Mouse (Mus musculus) MEL (cell line): Measurements from ENCODE around the gene Man2a2. TPM values are rescaled to one million over a fixed set of nuclear protein-coding genes. Genes with fewer than 3 reads are reported as not detected.

ENCODE experiments used
- DNase-seq: peaks from one replicate; pipeline ENCODE4 v3.0.0; 2011; ENCODE audit warnings: low read depth, low spot score
- H3K27ac ChIP-seq: 2 replicates; pipeline ENCODE4 v1.5.1; 2012; ENCODE audit warnings: low read depth, mild to moderate bottlenecking, control low read depth, low read length, moderate library complexity; ENCODE audit not compliant: control insufficient read depth
- H3K27me3 ChIP-seq, 2 experiments: fragments of 150-350 bp in 1 of 2; sonication (generic) in 1 of 2; 2 replicates each; pipeline ENCODE4 v1.6.1; 2012; ENCODE audit warnings: low read length in 2 of 2, mild to moderate bottlenecking in 2 of 2, improper control_type of control experiment in 1 of 2, moderate library complexity in 1 of 2; ENCODE audit not compliant: insufficient read depth in 2 of 2, control insufficient read depth in 1 of 2
- H3K36me3 ChIP-seq, 2 experiments: 2 replicates each; pipeline ENCODE4 v1.6.1; 2012 to 2014; ENCODE audit warnings: low read length in 2 of 2, improper control_type of control experiment in 1 of 2, inconsistent platforms in 1 of 2, mild to moderate bottlenecking in 1 of 2; ENCODE audit not compliant: insufficient read depth in 2 of 2, control insufficient read depth in 1 of 2
- H3K4me1 ChIP-seq, 2 experiments: fragments of 150-350 bp in 1 of 2; sonication (generic) in 1 of 2; 2 replicates each; pipeline ENCODE4 v1.6.1; 2012; ENCODE audit warnings: low read length in 2 of 2, improper control_type of control experiment in 1 of 2, mild to moderate bottlenecking in 1 of 2; ENCODE audit not compliant: insufficient read depth in 2 of 2, control insufficient read depth in 1 of 2
- H3K4me3 ChIP-seq, 2 experiments: fragments of 150-350 bp in 1 of 2; sonication (generic) in 1 of 2; 2 replicates each; pipeline ENCODE4 v1.5.1; 2012; ENCODE audit warnings: low read depth in 2 of 2, low read length in 2 of 2, mild to moderate bottlenecking in 2 of 2, moderate library complexity in 2 of 2, control low read depth in 1 of 2, improper control_type of control experiment in 1 of 2; ENCODE audit not compliant: control insufficient read depth in 1 of 2, insufficient read depth in 1 of 2
- H3K79me2 ChIP-seq: 2 replicates; pipeline ENCODE4 v1.6.1; 2012; ENCODE audit warnings: mild to moderate bottlenecking, low read length, moderate library complexity; ENCODE audit not compliant: control insufficient read depth, poor library complexity, insufficient read depth
- H3K9ac ChIP-seq: 2 replicates; pipeline ENCODE4 v1.6.1; 2012; ENCODE audit warnings: low read depth, mild to moderate bottlenecking, control low read depth, low read length, moderate library complexity; ENCODE audit not compliant: control insufficient read depth, poor library complexity, severe bottlenecking
- H3K9me3 ChIP-seq: fragments of 150-350 bp; sonication (generic); replicated peaks from 2 replicates; pipeline ENCODE4 v1.6.1; 2012; ENCODE audit warnings: mild to moderate bottlenecking, low read length, improper control_type of control experiment, moderate library complexity; ENCODE audit not compliant: insufficient read depth
- BHLHE40 ChIP-seq: IDR thresholded peaks from 2 replicates; pipeline ENCODE4 v1.6.1; 2012; ENCODE audit warnings: low read depth, mild to moderate bottlenecking, inconsistent platforms, low read length, improper control_type of control experiment, borderline replicate concordance
- CTCF ChIP-seq, 3 experiments: IDR thresholded peaks in 2 of 3; conservative IDR thresholded peaks in 1 of 3; 2 replicates each; pipeline ENCODE4 v1.5.1; 2011 to 2012; ENCODE audit warnings: low read length in 3 of 3, low read depth in 2 of 3, mild to moderate bottlenecking in 2 of 3, improper control_type of control experiment in 1 of 3, inconsistent platforms in 1 of 3, mixed read lengths in 1 of 3, moderate library complexity in 1 of 3; ENCODE audit not compliant: control insufficient read depth in 1 of 3, insufficient read depth in 1 of 3, poor library complexity in 1 of 3, severe bottlenecking in 1 of 3
- E2F4 ChIP-seq: IDR thresholded peaks from 2 replicates; pipeline ENCODE4 v1.6.1; 2011; ENCODE audit warnings: low read depth, low read length, improper control_type of control experiment, borderline replicate concordance
- ELF1 ChIP-seq: IDR thresholded peaks from 2 replicates; pipeline ENCODE4 v1.6.1; 2014; ENCODE audit warnings: low read depth, mild to moderate bottlenecking, inconsistent platforms, low read length, improper control_type of control experiment, moderate library complexity
- EP300 ChIP-seq, 2 experiments: IDR thresholded peaks; 2 replicates each; pipeline ENCODE4 v1.6.1; 2011; ENCODE audit warnings: improper control_type of control experiment in 2 of 2, low read length in 2 of 2, low read depth in 1 of 2, mild to moderate bottlenecking in 1 of 2
- ETS1 ChIP-seq: IDR thresholded peaks from 2 replicates; pipeline ENCODE4 v1.6.1; 2012; ENCODE audit warnings: low read depth, mild to moderate bottlenecking, inconsistent platforms, low read length, improper control_type of control experiment, moderate library complexity
- GABPA ChIP-seq: IDR thresholded peaks from 2 replicates; pipeline ENCODE4 v1.6.1; 2012; ENCODE audit warnings: low read depth, mild to moderate bottlenecking, inconsistent platforms, low read length, improper control_type of control experiment, moderate library complexity
- HCFC1 ChIP-seq: IDR thresholded peaks from 2 replicates; pipeline ENCODE4 v1.6.1; 2012; ENCODE audit warnings: low read depth, mild to moderate bottlenecking, inconsistent platforms, low read length, improper control_type of control experiment, moderate library complexity
- JUND ChIP-seq: IDR thresholded peaks from 2 replicates; pipeline ENCODE4 v1.6.1; 2011; ENCODE audit warnings: low read depth, mild to moderate bottlenecking, improper control_type of control experiment, low read length
- MAFK ChIP-seq: IDR thresholded peaks from 2 replicates; pipeline ENCODE4 v1.6.1; 2011; ENCODE audit warnings: low read depth, mild to moderate bottlenecking, low read length, improper control_type of control experiment, borderline replicate concordance
- MAX ChIP-seq: IDR thresholded peaks from 2 replicates; pipeline ENCODE4 v1.6.1; 2011; ENCODE audit warnings: low read length, improper control_type of control experiment
- MEF2A ChIP-seq: IDR thresholded peaks from 2 replicates; pipeline ENCODE4 v1.6.1; 2014; ENCODE audit warnings: low read depth, mild to moderate bottlenecking, inconsistent platforms, low read length, improper control_type of control experiment; ENCODE audit not compliant: poor library complexity, insufficient replicate concordance, severe bottlenecking; ENCODE audit errors: extremely low read depth
- NELFE ChIP-seq: IDR thresholded peaks from 2 replicates; pipeline ENCODE4 v1.6.1; 2011; ENCODE audit warnings: low read depth, low read length, improper control_type of control experiment
- POLR2A ChIP-seq, 2 experiments: IDR thresholded peaks; 2 replicates each; pipeline ENCODE4 v1.6.1; 2011 to 2012; ENCODE audit warnings: low read length in 2 of 2, mild to moderate bottlenecking in 2 of 2, control low read depth in 1 of 2, improper control_type of control experiment in 1 of 2, low read depth in 1 of 2, moderate library complexity in 1 of 2; ENCODE audit not compliant: control insufficient read depth in 1 of 2, insufficient read depth in 1 of 2, poor library complexity in 1 of 2
- RAD21 ChIP-seq: IDR thresholded peaks from 2 replicates; pipeline ENCODE4 v1.6.1; 2011; ENCODE audit warnings: mild to moderate bottlenecking, low read depth, low read length, improper control_type of control experiment
- RCOR1 ChIP-seq: IDR thresholded peaks from 2 replicates; pipeline ENCODE4 v1.6.1; 2012; ENCODE audit warnings: low read depth, mild to moderate bottlenecking, inconsistent platforms, low read length, improper control_type of control experiment
- SIN3A ChIP-seq: IDR thresholded peaks from 2 replicates; pipeline ENCODE4 v1.6.1; 2012; ENCODE audit warnings: low read length, improper control_type of control experiment, inconsistent platforms
- SMC3 ChIP-seq: IDR thresholded peaks from 2 replicates; pipeline ENCODE4 v1.6.1; 2011; ENCODE audit warnings: low read depth, low read length, improper control_type of control experiment
- USF1 ChIP-seq: IDR thresholded peaks from 2 replicates; pipeline ENCODE4 v1.6.1; 2014; ENCODE audit warnings: low read depth, mild to moderate bottlenecking, inconsistent platforms, low read length, improper control_type of control experiment, moderate library complexity
- ZC3H11A ChIP-seq: IDR thresholded peaks from 2 replicates; pipeline ENCODE4 v1.6.1; 2012; ENCODE audit warnings: low read depth, mild to moderate bottlenecking, inconsistent platforms, low read length, improper control_type of control experiment
- ZKSCAN1 ChIP-seq: IDR thresholded peaks from 2 replicates; pipeline ENCODE4 v1.6.1; 2012; ENCODE audit warnings: low read depth, mild to moderate bottlenecking, inconsistent platforms, low read length, improper control_type of control experiment, moderate library complexity
- ZMIZ1 ChIP-seq: IDR thresholded peaks from 2 replicates; pipeline ENCODE4 v1.6.1; 2012; ENCODE audit warnings: low read depth, mild to moderate bottlenecking, inconsistent platforms, low read length, improper control_type of control experiment, moderate library complexity
- ZNF384 ChIP-seq: IDR thresholded peaks from 2 replicates; pipeline ENCODE4 v1.6.1; 2012; ENCODE audit warnings: low read depth, mild to moderate bottlenecking, inconsistent platforms, low read length, improper control_type of control experiment
- polyA plus RNA-seq, 2 experiments: library from polyadenylated mRNA; stranded (reverse) in 1 of 2; unstranded in 1 of 2; fragments of >175 nt in 1 of 2; fragments of >200 nt in 1 of 2; gene quantifications; 2 replicates each; pipeline versions ENCODE4 v1.2.1 to v1.2.4; 2012; ENCODE audit warnings: low replicate concordance in 2 of 2, low read depth in 1 of 2; ENCODE audit not compliant: insufficient read length in 2 of 2, insufficient read depth in 1 of 2, missing spikeins in 1 of 2
- total RNA-seq: library from RNA; depleted of rRNA; stranded (reverse); fragments of 300-350 nt; gene quantifications from 2 replicates; pipeline ENCODE4 v1.2.3, GENCODE M21; 2012

Gene Man2a2
- total and polyA plus RNA-seq, 3 experiments: 19.2 to 38.6 TPM; not detected in 1

DNA sequence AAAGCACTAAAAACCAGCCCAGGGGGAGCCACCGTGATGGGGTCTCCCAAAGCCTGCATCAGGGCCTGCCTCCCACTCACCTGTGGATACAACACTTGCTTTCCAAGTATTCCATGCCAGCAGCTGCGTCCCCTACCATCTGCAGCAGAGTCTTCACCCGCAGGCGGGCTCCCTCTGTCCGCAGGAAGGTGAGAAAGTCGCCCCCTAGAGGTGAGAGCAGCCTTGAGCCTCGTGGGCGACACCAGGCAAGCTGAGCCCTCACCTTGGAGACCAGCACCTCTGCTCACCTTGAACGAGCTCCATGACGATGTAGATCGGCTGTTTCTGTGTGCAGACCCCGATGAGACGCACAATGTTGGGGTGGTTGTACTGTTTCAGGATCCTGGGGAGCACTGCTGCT is 8.4 kb upstream of the Man2a2 start:
- no peaks in the 10 kb centered on the region for H3K79me2 ChIP-seq
- H3K4me3 ChIP-seq: no peak overlapping the region
- peaks cover 5 to 16% of the 10 kb centered on the region in 2 experiments for H3K4me1 ChIP-seq
- H3K27me3 ChIP-seq: no peaks in the 10 kb centered on the region
- H3K36me3 ChIP-seq: peaks cover 0 to 14% of the 10 kb centered on the region in 2 experiments; a peak in 2 of 4 replicates
- H3K9me3 ChIP-seq: no peaks in the 10 kb centered on the region
- TF ChIP-seq MEF2A (no peak), JUND (no peak), SMC3 (peak; percentile 48), CTCF (IDR thresholded peaks at IDR 0.05 in 2 of 3, conservative IDR thresholded peaks at IDR 0.05 in 1 of 3; ENCODE audit: control insufficient read depth in 1 of 3, insufficient read depth in 1 of 3, low read depth in 2 of 3, low read length in 3 of 3, poor library complexity in 1 of 3, severe bottlenecking in 1 of 3) (peak; percentile 68 to 81 (median 72)), RAD21 (peak; percentile 18)
- TF ChIP-seq, all 39 proteins: peak for 3
- H3K9ac ChIP-seq: no peak overlapping the region
- DNase-seq: peak; percentile 51
- H3K27ac ChIP-seq: no peak overlapping the region

DNA sequence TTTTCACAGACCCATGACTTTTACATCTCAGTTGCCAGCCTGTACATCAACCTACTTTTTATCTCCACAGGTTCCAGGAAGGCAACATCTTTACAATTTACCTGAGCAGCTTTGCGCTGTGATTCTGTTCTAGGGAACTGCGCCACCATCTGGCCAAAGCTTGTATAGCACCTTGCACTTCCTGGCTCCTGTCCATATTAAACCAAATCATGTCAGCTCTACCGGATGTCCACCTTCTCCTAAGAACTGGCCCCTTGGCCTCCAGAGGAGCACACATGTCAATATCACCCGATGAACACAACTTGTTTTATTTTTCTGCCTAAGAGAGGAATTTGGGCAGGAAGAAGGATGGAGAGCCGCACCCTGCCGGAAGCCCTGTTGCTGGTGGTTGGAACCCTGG is 6.3 kb upstream of the Man2a2 start:
- no peak overlapping the region for H3K9ac ChIP-seq
- no peak overlapping the region for H3K27ac ChIP-seq
- no peak overlapping the region for H3K4me3 ChIP-seq
- no peaks in the 10 kb centered on the region for H3K79me2 ChIP-seq
- no peaks in the 10 kb centered on the region for H3K27me3 ChIP-seq
- TF ChIP-seq USF1 (no peak), MAFK (no peak), ZNF384 (no peak), RCOR1 (0 out of 2 replicates have a peak, but pooled peaks have one; percentile 26), MAX (no peak), ZKSCAN1 (no peak), CTCF (IDR thresholded peaks at IDR 0.05 in 2 of 3, conservative IDR thresholded peaks at IDR 0.05 in 1 of 3; ENCODE audit: control insufficient read depth in 1 of 3, insufficient read depth in 1 of 3, low read depth in 2 of 3, low read length in 3 of 3, poor library complexity in 1 of 3, severe bottlenecking in 1 of 3) (peak; percentile 77 to 95 (median 91)), MEF2A (no peak), EP300 (IDR thresholded peaks at IDR 0.05; ENCODE audit: low read depth in 1 of 2, low read length in 2 of 2) (no peak), POLR2A (IDR thresholded peaks at IDR 0.05; ENCODE audit: control insufficient read depth in 1 of 2, insufficient read depth in 1 of 2, low read depth in 1 of 2, low read length in 2 of 2, poor library complexity in 1 of 2) (no peak), SIN3A (0 out of 2 replicates have a peak, but pooled peaks have one; percentile 22), ELF1 (peak; percentile 57), E2F4 (no peak), RAD21 (peak; percentile 72), ZC3H11A (0 out of 2 replicates have a peak, but pooled peaks have one; percentile 43), ETS1 (0 out of 2 replicates have a peak, but pooled peaks have one; percentile 6), SMC3 (peak; percentile 78), HCFC1 (no peak), JUND (no peak), ZMIZ1 (no peak), BHLHE40 (no peak), NELFE (no peak), GABPA (no peak)
- no peaks in the 10 kb centered on the region for H3K9me3 ChIP-seq
- peaks cover 8 to 31% of the 10 kb centered on the region in 2 experiments for H3K4me1 ChIP-seq
- DNase-seq: peak; percentile 67
- peaks cover 0 to 26% of the 10 kb centered on the region in 2 experiments; a peak in 2 of 4 replicates for H3K36me3 ChIP-seq
